Mouse (Mus musculus) frontal cortex, postnatal 14 days (tissue): ENCODE data around the gene Ubc.
"Not testable (repeated sequence)": the region's sequence is repeated elsewhere in the genome, so short reads cannot be mapped to it uniquely, and the experiment has no call there.

ENCODE experiments used
- DNase-seq, 2 experiments: peaks; one replicate each; pipeline ENCODE4 v3.0.0; 2022; ENCODE audit warnings: low spot score in 2 of 2

Ubc gene

DNA sequence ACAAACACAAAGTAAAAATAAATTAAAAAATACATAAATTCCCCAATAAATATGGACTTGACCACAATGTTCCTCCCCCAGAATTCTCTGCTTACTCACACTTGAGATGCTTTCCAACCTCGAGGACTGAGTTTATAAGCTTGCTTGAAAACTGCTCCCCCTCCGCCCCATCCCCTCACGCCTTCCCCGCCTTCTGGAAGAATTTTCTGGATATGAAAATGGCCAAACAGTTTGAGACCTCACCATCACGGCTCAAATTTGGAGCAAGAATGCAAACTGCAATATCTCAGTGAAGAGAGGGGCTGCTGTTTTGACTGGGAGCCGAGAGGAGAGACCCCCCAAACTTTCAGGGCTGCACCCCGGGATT lies 14.5 kb upstream of the Ubc start:
- DNase-seq: no peak

GRCm38 (mm10) chr5:125403481-125404465 lies 13.8 kb upstream of the Ubc start:
- DNase-seq: peak in 1 of 2 experiments; percentile 77

- DNase-seq: no peak
Observed at GRCm38 (mm10) chr5:125402991-125403390, 13.0 kb upstream of the Ubc start.

DNA sequence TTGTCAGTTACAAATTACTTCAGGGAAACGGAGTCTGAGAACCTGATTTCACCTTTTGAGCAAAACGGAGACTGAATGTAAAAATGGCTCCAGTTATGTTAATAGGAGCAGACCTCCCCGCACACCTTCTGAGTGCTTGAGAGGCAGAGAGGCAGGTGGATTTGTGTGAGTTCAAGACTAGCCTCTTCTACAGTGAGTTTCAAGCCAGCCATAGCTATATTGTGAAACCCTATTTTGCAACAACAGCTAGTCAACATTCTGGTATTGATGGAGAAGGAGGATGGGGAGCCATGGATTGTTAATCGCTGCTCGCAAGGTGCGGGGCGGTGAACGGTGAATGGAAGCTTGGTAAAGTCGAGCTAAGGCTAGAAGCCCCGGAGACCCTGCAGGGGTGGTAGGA lies 12.5 kb upstream of the Ubc start:
- no peak for DNase-seq

GRCm38 (mm10) chr5:125400903-125401302 lies 10.9 kb upstream of the Ubc start:
- DNase-seq: no peak

GRCm38 (mm10) chr5:125395008-125395407 lies 5.0 kb upstream of the Ubc start:
- DNase-seq: no peak

- DNase-seq: peak in 1 of 2 experiments; percentile 70
Observed at GRCm38 (mm10) chr5:125393622-125394603, 3.9 kb upstream of the Ubc start.

DNA sequence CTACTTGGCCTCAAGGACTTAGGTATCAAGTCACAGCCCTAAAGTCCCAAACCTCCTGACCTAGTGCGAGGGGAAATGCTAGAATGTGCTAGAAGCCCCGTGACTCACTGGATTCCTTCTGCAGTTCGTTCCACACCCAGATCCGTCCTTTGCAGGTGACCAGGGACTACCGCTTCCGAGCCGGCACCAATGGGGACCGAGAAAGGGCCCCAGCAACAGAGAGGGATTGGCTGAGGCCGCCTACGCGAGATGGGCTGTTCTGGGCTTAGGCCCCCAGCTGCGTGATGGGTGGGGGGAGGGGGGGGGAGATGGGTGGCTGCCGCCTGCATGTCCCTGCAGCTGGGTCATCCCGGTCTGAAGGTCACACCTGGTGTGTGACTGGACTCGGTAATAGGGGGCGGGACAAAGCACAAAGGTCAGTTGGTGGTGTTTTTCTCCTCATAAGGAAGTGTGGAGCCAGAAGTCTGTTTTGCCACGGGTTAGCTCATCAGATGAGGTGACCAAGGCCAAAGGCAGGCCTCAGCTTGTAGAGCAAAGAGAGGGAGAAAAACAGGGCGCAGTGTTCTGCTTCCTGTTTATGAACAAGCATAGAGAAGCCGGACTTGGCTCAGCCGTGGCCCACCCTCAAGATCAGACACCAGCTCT lies 3.1 kb upstream of the Ubc start:
- peak; percentile 91 to 96 for DNase-seq

GRCm38 (mm10) chr5:125392618-125392976 lies 2.6 kb upstream of the Ubc start:
- DNase-seq: no peak

DNA sequence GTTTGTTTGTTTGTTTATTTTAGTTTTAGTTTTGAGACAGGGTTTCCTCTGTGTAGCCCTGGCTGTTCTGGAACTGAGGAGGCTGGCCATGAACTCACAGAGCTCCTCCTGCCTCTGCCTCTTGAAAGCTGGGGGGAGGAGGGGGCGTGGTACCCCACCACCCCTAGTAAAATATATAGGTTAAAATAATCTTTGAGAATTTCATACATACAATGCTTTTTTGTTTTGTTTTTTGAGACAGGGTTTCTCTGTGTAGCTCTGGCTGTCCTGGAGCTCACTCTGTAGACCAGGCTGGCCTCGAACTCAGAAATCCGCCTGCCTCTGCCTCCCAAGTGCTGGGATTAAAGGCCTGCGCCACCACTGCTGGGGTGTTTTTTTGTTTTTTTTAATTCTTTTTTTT lies 2.2 kb upstream of the Ubc start:
- DNase-seq: not testable (repeated sequence)

DNA sequence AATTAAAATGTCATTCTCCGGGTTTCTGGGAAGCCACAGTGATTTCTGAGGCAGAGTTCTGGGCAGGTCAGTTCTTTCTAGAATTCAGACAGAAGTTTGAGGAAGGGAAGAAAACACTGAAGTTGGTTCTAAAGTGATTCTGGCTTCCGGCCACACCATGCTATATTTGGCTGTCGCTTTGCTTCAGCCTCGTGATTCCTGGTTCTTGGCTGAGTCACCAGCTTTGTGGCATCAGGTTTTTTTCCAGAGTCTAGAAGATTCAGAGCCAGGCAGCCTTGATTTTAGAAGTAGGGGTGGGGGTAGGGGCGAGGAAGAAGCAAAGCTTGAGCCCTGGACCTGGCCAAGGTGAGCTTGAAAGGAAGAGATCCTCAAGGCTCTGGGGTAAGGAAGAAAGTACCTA lies 1.6 kb upstream of the Ubc start:
- DNase-seq: peak; percentile 73 to 79

- DNase-seq: no peak
Observed at GRCm38 (mm10) chr5:125390906-125391477, 990 bp upstream of the Ubc start.

GRCm38 (mm10) chr5:125389131-125389578 lies 847 bp downstream of the Ubc start, which contains the start of gene Gm10382:
Gene Gm10382 (plus strand): TSS chr5:125389322.
- DNase-seq: peak; percentile 63 to 70

- no peak for DNase-seq
Observed at GRCm38 (mm10) chr5:125388358-125389092, 1.5 kb downstream of the Ubc start.

- not testable (repeated sequence) for DNase-seq
Observed at GRCm38 (mm10) chr5:125387295-125387694, 2.7 kb downstream of the Ubc start.

DNA sequence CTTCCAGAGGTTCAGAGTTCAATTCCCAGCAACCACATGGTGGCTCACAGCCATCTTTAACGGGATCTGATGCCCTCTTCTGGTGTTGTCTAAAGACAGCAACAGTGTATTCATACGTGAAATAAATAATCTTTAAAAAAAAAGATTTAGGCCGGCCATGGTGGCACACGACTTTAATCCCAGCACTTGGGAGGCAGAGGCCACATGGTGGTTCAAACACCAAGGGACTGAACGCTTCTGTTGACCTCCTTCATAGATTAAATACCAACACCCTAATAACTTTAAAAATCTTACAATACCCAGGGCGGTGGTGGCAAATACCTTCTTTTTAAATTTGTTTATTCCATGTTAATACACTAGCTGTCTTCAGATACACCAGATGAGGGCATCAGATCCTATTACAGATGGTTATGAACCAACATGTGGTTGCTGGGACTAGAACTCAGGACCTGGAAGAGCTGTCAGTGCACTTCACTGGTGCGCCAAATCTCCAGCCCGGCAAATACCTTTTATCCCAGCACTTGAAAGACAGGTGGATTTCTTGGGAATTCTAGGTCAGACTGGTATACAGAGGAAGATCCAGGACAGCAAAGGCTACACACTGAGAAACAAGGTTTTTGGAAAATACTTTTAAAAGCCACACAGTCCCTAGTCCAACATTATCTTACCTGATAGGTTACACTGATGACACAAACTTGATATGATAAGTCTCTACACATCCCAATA lies 4.6 kb downstream of the Ubc start:
- DNase-seq: no peak

GRCm38 (mm10) chr5:125384512-125385214 lies 5.3 kb downstream of the Ubc start:
- DNase-seq: no peak

GRCm38 (mm10) chr5:125383637-125384420 lies 6.2 kb downstream of the Ubc start:
- no peak for DNase-seq
